Mouse (Mus musculus) small intestine, adult 2 months (tissue): ENCODE data around the gene Car5a.

ENCODE experiments used
- CTCF ChIP-seq: fragments of 200-500 bp; IDR thresholded peaks from 2 replicates; pipeline ENCODE4 v1.5.1; 2012; ENCODE audit warnings: low read depth, mild to moderate bottlenecking, control low read depth, inconsistent platforms, low read length, moderate library complexity, mixed read lengths; ENCODE audit not compliant: insufficient replicate concordance, insufficient read length; ENCODE audit errors: extremely low read depth
- POLR2A ChIP-seq: fragments of 200-500 bp; IDR thresholded peaks from 2 replicates; pipeline ENCODE4 v1.6.1; 2012; ENCODE audit warnings: low read depth, mild to moderate bottlenecking, control low read depth, inconsistent platforms, low read length, moderate library complexity

DNA sequence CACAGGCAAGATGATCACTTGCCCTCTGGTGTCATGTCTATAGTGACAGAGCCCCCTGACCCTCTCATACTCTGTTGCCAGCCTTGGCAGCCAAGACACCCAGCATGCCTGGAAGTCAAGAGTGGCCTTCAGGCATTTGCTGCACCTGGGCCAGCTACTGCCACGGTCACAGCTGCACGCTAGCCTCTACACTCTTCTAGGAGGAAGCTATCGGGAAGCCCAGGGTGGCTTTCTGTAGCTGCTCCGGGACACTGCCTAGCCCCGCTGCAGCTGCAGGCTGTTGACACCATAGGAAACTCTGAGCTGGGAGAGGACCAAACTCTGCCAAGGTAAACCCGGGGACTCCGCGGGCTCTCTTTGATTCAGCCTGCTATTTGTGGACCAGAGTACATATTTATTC lies 31.3 kb downstream of the Car5a start:
- no peak for TF ChIP-seq CTCF
- TF ChIP-seq POLR2A = no peak
